Mouse (Mus musculus) heart, postnatal 4 days (tissue): Measurements from ENCODE around the gene Cct7. TPM values are rescaled to one million over a fixed set of nuclear protein-coding genes. Genes with fewer than 3 reads are reported as not detected.
A peak's percentile ranks its signal among the peaks of the same experiment; 100 is the strongest.
"Not testable (repeated sequence)": the region's sequence is repeated elsewhere in the genome, so short reads cannot be mapped to it uniquely, and the experiment has no call there.

ENCODE experiments used
- DNase-seq: peaks from one replicate; pipeline ENCODE4 v3.0.0; 2021
- total RNA-seq, 2 experiments: library from RNA; stranded (reverse); gene quantifications; 2 replicates each; pipeline ENCODE4 v1.2.3; 2021

Gene Cct7
- total RNA-seq: 100 to 1,000 TPM; 189 to 197 TPM

DNA sequence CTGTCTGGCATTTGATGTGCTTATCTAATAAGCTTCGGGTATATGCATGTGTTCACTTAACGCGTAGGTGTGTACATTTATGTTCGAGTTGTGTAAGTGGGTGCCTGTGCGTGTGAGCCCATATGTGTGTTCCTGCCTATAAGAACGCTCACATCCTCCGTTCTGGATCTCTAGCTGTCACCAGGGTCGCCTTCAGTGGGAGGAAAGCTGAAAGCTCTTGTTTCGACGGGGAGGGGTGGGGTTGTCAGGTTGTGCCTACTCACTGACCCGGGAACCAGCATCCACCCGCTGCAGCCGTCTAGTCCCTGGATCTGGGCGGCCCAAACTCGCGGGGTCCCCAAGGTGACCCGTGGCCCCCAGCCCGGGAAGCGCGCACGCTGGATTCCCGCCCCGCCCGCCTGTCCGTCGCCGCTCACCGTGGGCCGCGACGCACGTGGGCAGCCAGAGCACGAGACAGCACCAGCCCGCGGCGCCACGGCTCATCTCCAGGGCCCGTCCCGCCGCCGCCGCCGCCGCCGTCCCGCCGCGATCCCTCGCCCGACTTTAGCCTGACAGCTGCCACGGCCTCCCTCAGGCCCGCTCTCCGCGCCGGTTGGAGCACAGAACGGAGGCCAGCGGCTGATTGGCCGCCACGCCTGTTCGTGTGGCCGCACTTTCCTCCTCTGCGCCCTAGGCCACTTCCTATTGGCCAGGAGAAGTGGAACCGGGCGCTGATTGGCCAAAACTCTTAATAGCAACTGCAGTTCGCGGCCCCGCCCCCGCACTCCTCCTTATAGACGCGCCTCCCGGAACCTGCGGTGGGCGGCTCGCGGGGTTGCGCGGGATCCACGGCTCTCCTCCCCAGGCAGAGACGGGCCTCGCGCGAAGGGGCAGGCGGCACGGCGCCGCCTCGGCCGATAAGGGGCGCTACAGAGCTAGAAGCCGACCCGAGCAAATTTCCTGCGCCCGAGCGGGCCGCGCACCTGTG is at the start of gene Cct7:
Gene Cct7 (plus strand): TSS at position 818 of the 967 bp plus-strand sequence.
- peak; percentile 99 for DNase-seq

DNA sequence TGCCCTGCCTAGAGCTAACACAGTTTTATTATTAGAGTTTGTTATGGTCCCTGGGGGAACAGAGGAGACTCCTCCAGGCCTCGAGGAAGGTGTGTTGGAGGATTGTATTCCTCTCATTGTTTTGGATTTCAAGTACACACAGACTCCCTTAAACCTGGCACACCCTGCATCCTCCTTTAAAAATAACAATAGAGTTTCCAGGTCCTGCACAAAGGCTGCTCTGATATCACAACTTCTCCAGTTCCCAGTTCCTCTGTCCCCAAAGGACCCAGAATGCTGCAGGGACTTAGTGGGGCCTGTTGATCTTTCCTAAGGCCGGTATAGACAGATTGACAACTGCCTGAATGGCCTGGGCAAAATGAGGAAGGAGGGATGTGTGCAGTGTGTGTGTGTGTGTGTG is 48.7 kb upstream of the Cct7 start:
- peak; percentile 24 for DNase-seq

GRCm38 (mm10) chr6:85403039-85403438 is 48.3 kb upstream of the Cct7 start:
- DNase-seq: no peak

- peak; percentile 23 for DNase-seq
These were observed 42.3 kb upstream of the Cct7 start for GRCm38 (mm10) chr6:85409003-85409402.

DNA sequence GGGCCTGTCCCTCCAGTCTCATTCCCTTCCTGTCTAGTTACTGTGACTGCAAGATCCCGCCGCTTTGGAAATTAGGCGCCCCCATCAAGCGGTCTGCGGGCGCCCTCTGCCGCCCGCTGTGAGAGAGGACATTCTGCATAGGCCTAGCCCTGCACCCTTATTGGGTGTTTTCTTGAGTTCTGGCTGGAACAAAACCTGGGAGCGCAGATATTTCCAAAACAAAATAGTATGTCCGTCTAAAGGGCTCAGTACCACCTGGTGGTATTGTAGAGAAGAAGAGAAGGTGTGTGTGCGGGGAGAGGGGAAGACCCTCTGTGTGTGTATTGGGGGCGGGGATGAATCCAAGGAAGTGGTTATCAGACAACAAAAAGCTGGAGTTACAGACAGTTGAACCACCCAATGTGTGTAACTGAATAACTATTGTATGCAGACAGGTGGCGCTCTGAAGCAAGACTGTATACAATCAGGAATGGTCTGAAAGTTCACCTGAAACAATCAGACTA is 40.5 kb upstream of the Cct7 start:
- DNase-seq: peak; percentile 78

GRCm38 (mm10) chr6:85415829-85416228 is 35.5 kb upstream of the Cct7 start:
- DNase-seq: no peak

DNA sequence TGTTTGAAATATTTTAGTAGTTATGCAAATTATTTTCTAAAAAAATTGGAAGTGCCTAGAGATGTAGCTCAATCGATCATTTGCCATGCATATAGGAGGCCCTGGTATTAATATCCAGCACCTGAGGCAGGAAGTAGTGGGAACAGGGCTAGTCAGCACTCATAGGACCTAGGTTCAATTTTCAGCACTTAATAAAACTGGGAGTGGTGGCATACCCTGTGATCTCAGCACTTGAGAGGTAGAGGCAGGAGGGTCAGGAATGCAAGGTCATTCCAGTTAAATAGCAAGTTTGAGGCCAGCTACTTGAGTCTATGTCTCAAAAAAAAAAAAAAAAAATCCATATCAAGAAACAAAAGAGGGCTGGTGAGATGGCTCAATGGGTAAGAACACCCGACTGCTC is 32.2 kb upstream of the Cct7 start:
- DNase-seq: no peak

DNA sequence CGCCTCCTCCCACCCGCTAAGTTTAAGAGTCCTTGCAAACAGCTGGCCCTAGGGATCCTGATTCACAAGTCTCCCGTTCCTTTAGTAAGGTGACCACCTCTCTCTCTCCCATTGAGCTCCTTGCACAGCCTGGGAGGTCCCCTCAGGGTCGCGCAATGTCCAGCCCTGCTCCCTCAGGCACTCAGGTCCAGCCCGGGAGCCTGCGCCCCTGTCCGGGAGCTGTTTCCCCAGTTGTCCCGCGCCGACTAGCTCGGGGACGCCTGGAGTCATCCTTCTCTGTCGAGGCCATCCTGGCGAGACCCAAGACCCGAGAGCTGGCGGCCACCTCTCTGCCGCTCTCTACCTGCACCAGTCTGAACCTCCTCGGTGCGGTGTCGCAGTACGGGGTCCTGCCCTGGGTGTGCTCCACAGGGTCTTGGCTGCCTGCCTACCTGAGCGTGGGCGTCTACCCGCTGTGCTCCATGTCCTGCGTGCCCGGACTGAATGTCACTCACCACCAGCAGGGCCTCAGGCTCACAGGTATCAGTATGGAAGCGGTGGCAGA is 27.4 kb upstream of the Cct7 start, which contains the start of gene Noto:
Gene Noto (plus strand): TSS at position 51 of the 544 bp plus-strand sequence.
- no peak for DNase-seq

- DNase-seq: no peak
These were observed 20.0 kb upstream of the Cct7 start for GRCm38 (mm10) chr6:85431274-85431841.

DNA sequence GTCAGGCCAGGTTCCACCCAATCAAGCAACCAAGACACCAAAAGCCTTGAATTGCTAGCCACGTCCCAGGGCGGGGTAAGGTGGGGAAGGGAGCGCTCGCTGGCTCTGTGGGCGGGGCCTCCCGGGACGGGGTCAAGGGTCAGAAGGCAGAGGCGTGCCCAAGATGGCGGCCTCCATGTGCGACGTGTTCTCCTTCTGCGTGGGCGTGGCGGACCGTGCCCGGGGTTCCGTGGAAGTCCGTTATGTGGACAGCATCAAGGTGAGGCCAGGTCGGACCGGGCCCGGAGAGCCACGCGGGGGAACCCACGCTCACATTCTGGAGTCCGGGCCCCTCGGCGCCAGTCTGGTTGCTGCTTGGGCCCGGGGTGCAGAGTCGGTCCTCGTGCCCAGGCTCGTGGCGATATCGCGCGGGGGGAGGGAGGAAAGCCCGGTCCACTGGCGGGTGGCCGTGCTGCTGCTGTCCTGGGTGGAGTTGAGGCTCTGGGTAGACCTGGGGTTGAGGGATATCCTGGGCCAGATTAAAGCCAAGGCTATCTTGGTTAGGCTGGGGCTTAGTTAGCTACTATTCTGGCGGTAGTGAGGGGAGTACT is 19.4 kb upstream of the Cct7 start, which contains the start of gene Smyd5:
Gene Smyd5 (plus strand): TSS at position 148 of the 590 bp plus-strand sequence.
- DNase-seq: peak; percentile 88

GRCm38 (mm10) chr6:85433865-85434264 is 17.4 kb upstream of the Cct7 start:
- DNase-seq: no peak

- no peak for DNase-seq
These were observed 15.1 kb upstream of the Cct7 start for GRCm38 (mm10) chr6:85436204-85436603.

DNA sequence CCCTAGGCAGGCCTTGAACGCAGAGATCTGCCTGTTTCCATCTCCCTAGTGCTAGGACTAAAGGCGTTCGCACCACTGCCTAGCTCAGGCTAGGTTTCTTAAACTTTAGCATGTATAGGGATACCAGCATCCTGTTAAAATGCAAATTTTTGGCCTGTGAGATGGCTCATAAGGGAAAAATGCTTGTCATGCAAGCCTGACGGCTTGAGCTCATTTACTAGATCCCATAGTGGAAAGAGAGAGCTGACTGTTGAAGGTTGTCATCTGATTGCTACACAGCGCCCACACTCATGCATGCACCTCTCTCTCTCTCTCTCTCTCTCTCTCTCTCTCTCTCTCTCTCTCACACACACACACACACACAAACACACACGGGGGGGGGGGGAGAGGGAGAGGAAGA is 14.7 kb upstream of the Cct7 start:
- no peak for DNase-seq

GRCm38 (mm10) chr6:85441142-85441541 is 10.2 kb upstream of the Cct7 start:
- no peak for DNase-seq

DNA sequence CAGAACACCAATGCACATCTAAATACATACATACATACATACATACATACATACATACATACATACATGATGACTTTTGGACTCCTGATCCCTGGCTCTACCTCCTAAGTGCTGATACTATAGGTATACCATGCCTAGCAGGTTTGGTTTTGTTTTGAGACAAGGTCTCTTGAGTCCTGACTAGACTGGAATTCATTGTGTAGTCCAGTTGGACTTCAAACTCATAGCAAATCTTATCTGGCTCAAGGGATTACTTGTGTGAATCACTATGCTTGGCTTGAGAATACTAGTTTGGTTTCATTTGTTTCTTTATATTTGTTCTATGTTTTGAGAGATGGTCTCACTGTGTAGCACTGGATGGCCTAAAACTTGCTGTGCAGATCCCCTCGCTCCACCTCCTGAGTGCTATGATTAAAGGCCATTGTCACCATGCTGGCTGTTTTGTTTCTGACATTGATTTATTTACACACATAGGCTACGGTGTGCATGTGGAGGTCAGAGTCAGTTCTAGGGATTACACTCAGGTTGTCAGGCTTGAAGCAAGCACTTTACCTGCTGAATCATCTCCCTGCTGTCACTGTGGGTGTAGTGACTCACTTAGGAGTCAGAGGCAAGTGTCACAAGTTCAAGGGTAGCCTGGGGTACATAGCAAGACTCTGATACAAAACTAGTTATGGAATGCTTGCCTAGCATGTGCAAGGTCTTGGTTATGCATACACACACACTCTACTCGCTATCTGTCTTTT is 7.7 kb upstream of the Cct7 start:
- no peak for DNase-seq

DNA sequence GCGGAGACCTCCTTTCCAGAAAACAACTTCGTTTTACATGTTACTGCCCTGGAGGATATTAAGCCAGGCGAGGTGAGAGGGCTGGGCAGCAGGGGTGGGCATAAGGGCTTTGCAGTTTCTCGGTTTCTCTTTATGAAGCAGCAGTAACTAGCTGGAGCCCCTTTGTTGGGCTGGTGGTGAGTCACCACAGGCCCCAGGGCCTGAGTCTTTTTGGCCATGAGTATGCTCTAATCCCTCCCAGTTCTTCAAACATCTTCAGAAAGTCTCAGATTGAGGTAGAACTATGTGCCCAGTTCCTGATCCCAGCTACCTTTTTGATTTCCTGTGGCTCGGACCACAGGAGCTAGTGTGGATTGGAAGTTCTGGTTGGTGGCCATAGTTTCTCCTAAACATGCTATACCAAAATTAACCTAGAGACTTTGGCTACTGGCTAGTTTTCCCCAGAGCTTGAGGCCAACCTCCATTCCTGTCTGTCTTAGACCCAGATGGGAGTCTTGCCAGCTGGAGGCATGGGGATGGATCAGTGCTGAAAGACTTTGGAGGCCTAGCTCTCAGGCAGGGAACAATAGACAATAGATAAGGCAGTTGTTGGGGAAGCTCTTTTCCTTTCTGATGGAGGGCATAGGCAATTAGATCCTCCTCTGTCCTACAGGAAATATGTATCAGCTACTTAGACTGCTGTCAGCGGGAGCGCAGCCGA is 6.9 kb upstream of the Cct7 start:
- DNase-seq: no peak

DNA sequence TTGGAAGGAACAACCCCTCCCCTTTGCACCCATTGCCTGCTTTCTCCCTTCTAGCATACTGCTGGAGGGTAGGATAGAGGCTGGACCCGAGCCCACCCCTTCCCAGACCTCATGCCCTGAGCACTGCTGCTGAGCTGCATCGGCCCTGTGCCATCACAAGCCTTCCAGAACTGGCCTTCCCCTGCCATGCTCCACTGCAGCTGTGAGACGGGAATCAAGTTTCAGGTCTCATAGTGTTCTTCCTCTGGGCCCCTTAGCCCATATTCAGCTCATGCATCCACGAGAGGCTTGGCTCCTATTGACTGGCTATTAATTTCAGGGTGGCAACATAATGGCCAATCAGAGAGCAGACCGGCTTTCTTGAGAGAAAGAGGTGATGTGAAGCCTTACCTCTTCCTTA is 6.0 kb upstream of the Cct7 start:
- DNase-seq: no peak

- no peak for DNase-seq
These were observed 4.0 kb upstream of the Cct7 start for GRCm38 (mm10) chr6:85447351-85447750.

GRCm38 (mm10) chr6:85450140-85450539 is 1.2 kb upstream of the Cct7 start:
- not testable (repeated sequence) for DNase-seq

GRCm38 (mm10) chr6:85451664-85452410 is 523 bp downstream of the Cct7 start, which contains the start of gene Pradc1:
Gene Pradc1, minus strand, starts transcription at chr6:85451970.
- DNase-seq: peak; percentile 97

DNA sequence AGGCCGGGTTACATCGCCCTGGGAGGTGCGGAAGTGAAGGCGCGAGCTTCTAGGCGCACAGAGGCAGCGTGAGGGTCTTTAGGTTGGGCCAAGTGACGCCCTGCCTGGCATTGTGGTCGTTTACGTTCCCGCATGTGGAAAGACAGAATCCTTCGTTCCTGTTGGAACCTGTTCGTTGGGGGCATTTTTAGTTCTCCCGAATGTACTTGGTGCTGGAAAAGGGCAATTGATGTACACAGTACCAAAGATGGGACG is 1.0 kb downstream of the Cct7 start:
- no peak for DNase-seq
